Mouse (Mus musculus) spleen, postnatal 14 days (tissue): ENCODE results near the gene Smarcc2.

Experiments
- DNase-seq, 2 experiments: peaks; one replicate each; pipeline ENCODE4 v3.0.0; 2021 to 2022; ENCODE audit warnings: low spot score in 2 of 2

Smarcc2 gene

GRCm38 (mm10) chr10:128516677-128517076 lies 57.6 kb downstream of the Smarcc2 start:
- no peak for DNase-seq

DNA sequence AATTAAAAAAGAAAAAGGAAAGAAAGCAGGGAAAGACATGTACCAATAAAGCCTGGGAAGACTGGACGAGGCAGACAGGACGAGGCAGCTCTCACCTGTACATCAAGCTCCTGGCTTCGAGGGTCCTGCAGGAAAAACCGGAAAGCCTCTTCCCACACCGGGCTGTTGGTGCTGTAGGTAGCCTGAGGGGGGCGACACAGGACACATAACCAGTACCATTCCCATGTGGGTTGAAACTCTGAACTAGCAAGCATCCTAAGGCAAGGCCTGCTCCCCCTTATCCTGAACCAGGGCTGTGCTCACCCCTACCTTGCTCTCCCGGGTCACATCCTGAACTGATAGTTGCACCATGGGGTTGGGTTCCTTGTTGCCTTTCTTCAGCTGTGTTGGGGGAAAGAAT lies 59.8 kb downstream of the Smarcc2 start:
- no peak for DNase-seq

DNA sequence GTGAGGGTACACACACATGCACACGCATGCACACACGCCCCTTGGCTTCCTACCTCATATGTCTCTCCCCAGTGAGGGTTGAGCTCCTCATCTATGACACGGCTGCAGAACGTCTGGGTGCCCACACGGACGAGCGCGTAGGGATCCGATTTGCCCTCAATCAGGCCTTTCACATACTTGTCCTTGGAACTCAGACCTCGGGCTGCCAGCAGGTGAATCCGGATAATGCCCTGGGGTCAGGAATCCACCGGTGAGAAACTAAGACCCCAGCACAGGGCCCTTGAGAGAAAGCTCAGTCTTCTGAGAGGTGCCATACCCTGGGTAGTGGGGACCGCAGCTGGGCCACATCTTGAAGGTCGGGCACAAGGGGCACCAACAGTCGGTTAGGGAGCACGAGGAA lies 61.5 kb downstream of the Smarcc2 start:
- no peak for DNase-seq

- DNase-seq, result no peak
These were observed 63.3 kb downstream of the Smarcc2 start for GRCm38 (mm10) chr10:128522351-128522750.

- no peak for DNase-seq
These were observed 65.2 kb downstream of the Smarcc2 start for GRCm38 (mm10) chr10:128524111-128524731.

- DNase-seq, result peak; percentile 52 to 59
These were observed 65.9 kb downstream of the Smarcc2 start for GRCm38 (mm10) chr10:128524732-128525662.

GRCm38 (mm10) chr10:128525671-128526308 lies 66.7 kb downstream of the Smarcc2 start, which contains the start of gene Esyt1:
TSS of gene Esyt1 (minus strand) at chr10:128525871.
- peak; percentile 77 to 84 for DNase-seq

DNA sequence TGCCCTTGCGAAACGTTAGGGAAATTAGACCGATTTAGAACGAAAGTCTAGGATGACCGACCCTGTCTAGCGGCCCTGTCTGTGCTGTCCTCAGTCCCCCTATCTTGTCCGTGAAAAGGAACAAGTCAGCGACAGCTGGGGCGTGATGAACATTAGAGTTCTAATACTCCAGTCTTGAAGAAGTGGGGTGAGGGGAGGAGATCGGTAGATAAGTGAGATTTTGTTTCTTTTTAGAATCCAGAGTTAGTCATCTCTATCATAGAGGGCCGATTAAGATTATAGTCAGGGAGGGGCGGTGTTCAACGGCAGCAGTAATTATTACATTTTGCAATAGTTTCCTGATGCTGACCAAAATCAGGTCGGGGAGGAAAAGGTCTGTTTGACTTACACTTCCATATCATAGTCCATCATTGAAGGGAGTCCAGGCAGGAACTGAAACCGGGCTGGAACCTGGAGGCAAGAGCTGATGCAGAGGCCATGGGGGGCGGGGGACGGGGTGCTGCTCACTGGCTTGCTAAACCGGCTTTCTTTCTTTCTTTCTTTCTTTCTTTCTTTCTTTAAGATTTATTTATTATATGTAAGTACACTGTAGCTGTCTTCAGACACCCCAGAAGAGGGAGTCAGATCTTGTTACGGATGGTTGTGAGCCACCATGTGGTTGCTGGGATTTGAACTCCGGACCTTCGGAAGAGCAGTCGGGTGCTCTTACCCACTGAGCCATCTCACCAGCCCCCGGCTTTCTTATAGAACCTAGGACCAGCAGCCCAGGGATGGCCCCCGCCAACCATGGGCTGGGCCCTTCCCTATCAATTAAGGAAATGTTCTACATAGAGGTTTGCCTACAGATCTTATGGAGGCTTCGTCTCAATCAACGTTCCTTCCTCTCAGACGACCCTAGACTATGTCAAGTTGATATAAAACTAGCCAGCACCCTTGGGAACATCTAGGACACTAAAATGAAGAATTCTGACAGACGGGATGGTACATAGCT lies 67.6 kb downstream of the Smarcc2 start:
- DNase-seq, result no peak

DNA sequence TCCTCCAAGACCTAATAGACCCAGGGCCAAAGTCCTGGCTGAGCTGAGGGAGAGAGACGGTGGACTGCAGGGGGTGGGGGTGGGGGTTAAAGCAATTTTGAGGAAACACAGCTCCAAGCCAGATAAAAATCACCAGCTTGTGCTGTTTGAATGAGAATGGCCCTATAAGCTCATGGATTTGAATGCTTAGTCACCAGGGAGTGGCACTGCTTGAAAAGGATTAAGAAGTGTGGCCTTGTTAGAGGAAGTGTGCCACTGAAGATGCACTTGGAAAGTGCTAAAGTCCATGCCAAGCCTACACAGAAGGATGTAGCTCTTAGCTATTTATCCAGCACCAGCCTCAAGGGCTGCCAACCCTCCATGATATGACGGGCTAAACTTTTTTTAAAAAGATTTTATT lies 76.2 kb downstream of the Smarcc2 start:
- no peak for DNase-seq

DNA sequence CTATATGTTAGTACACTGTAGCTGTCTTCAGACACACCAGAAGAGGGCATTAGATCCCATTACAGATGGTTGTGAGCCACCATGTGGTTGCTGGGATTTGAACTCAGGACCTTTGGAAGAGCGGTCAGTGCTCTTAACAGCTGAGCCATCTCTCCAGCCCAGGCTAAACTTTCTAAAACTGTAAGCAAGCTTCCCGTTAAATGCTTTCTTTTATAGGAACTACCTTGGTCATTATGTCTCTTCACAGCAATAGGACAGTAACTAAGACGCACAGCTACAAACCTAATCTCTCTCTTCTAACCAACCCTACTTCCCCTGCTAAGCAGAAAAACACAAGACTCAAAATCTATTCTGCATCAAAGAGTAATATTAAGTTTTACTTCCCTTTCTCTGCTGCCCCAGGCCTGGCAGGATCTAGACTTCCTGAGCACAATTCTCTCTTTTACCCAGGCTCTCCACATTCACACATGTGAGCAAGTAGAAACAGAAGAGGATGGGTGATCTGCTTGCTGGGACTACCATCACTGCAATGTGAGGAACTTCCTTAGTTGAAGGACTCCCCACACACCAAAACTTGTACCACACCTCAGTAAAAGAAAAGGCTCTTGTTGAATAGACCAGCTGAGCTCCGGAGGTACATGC lies 76.7 kb downstream of the Smarcc2 start:
- no peak for DNase-seq

DNA sequence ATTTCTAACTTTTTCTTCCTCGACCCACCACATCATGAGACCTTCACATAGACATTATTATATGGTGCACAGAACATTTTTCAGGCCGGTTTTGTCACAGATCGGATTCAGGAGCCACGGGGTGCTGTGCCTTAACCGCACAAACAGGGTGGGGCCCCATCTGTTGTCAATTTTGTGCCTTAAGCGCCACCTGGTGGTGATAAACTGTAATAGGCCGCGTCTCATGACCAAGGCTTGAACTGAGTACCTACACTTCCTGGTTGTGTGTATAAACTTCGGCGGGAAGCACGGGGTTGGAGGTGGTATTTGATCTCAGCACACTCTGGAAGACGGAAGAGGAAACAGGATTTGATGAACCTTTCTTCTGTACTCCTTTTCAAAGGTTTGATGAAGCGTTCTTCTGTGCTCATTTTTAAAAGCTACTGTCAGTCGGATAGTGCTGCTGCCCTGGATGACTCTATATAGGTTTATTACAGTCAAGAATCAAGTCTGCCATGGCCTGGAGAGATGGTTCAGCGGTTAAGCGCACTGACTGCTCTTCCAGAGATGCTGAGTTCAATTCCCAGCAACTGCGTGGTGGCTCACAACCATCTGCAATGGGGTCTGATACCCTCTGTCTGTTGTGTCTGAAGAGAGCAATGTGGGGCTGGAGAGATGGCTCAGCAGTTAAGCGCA lies 77.4 kb downstream of the Smarcc2 start:
- DNase-seq, result peak; percentile 83 to 89

GRCm38 (mm10) chr10:128538340-128538870 lies 79.4 kb downstream of the Smarcc2 start:
- no peak for DNase-seq
